Mouse (Mus musculus): ENCODE results near the gene Olfr463. TPM values are rescaled to one million over a fixed set of nuclear protein-coding genes. Genes with fewer than 3 reads are reported as not detected.

Olfr463 gene
- polyA plus RNA-seq (2016; fragmentation: Nextera tagmentation; extraction: Ambion mirVana) = not detected in 2 replicates

DNA sequence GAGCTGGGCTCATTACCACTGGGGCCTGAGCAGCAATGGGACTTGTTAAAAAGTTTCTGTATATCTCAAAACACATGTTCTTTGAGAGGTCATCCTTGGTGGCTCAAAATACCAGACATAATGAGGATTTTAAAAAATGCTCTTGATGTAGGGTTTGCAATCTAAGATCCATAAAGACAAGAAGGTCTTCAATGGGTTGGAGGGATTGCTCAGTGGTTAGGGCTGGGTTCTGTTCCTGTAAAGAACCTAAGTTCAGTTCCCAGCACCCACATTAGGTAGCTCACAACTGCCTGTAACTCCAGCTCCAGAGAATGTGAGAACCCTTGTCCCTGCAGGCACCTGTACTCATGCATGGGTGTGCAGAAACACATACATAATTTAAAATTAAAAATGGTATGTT, at the start of gene Olfr463:
Gene Olfr463, minus strand, starts transcription at position 101 of the 400 bp plus-strand sequence.
- Histone ChIP-seq H3K36me3 (no peaks in the 10 kb centered on the region), H3K9me3 (no peaks in the 10 kb centered on the region), H3K4me3 (no peak within 1 kb of the TSS), H3K9ac (replicated peaks) (no peak within 1 kb of the TSS), H3K27ac (replicated peaks) (no peak within 1 kb of the TSS), H3K4me1 (no peaks in the 10 kb centered on the region), H3K27me3 (peaks cover 18% of the 10 kb centered on the region), H3K4me2 (replicated peaks) (no peak within 1 kb of the TSS)
- no peak for ATAC-seq (ENCODE audit: low FRiP score, low read depth)

DNA sequence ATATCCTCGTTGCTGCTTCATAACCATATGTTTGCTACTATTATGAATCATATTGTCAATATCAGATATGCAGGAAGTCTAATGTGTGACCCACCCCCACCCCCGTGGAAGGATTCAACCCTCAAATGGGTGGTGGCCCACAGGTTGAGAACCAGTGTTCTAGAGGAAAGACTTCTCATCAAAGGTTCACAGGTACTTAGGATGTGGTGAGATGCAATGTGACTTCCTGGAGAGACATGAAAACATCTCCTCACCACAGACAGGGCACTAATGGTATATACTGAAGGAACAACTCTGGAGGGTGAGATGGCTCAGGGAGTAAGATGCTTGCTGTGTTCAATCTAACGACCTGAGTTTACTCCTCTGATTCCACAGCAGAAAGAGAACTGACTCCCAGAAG, 38.3 kb upstream of the Olfr463 start:
- WGBS = 81% methylated on average over 3 of the region's 3 CpGs
- Histone ChIP-seq H3K4me2 (replicated peaks) (no peak overlapping the region), H3K9me3 (no peaks in the 10 kb centered on the region), H3K36me3 (no peaks in the 10 kb centered on the region), H3K27ac (replicated peaks) (no peak overlapping the region), H3K4me3 (no peak overlapping the region), H3K9ac (replicated peaks) (no peak overlapping the region), H3K4me1 (no peaks in the 10 kb centered on the region), H3K27me3 (no peaks in the 10 kb centered on the region)
- ATAC-seq (ENCODE audit: low FRiP score, low read depth) = no peak

DNA sequence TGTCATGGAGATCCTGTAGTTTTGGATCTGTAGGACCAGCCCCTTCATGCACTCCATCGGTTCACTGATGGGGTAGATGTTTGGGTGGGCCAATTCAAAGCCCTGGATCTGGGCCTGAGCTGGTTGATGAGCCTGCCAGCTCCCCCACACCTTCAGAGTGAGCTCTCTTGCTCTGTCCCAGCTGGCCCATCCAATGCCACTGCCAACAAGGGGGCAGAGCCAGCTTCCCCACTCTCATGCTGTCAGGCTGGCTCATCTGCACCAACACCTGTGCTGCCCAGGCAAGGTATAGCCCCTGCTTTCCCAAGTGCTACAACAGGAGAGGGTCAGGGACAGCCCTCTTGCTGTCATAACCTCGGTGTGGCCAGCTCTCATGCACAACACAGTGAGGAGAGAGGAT, 36.5 kb upstream of the Olfr463 start:
- WGBS = 79% methylated on average over 2 of the region's 2 CpGs

DNA sequence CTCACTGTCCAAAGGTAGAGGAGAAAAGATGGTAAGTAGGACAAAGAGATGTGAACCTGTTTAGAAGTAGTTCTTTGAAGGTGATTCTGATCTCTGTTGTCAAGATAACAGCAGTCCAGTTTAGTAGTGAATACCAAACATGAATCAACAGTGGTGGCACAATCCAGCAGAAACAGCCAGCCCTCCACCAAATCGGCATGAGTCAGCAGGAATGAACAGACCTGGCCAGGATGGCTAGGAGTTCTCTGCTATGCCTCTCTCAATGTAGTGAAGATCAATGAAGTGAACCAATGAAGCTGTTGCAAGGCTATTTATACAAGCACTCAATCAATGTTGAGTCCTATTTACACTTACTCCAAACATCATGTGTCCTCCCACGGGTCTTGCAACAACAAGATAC, 33.2 kb upstream of the Olfr463 start:
- Histone ChIP-seq H3K4me2 (replicated peaks) (no peak overlapping the region), H3K4me1 (no peaks in the 10 kb centered on the region), H3K36me3 (no peaks in the 10 kb centered on the region), H3K27me3 (no peaks in the 10 kb centered on the region), H3K4me3 (no peak overlapping the region), H3K27ac (replicated peaks) (no peak overlapping the region), H3K9ac (replicated peaks) (no peak overlapping the region), H3K9me3 (no peaks in the 10 kb centered on the region)
- 93% methylated on average over 2 of the region's 2 CpGs for WGBS
- ATAC-seq (ENCODE audit: low FRiP score, low read depth) = no peak

More for the DNA sequence above, 36.5 kb upstream of the Olfr463 start:
- no peak overlapping the region for H3K4me3 ChIP-seq
- H3K4me2 ChIP-seq (replicated peaks) = no peak overlapping the region
- no peaks in the 10 kb centered on the region for H3K4me1 ChIP-seq
- no peaks in the 10 kb centered on the region for H3K27me3 ChIP-seq
- H3K27ac ChIP-seq (replicated peaks) = no peak overlapping the region
- no peaks in the 10 kb centered on the region for H3K36me3 ChIP-seq
- H3K9me3 ChIP-seq = no peaks in the 10 kb centered on the region
- no peak overlapping the region for H3K9ac ChIP-seq (replicated peaks)
- no peak for ATAC-seq (ENCODE audit: low FRiP score, low read depth)

DNA sequence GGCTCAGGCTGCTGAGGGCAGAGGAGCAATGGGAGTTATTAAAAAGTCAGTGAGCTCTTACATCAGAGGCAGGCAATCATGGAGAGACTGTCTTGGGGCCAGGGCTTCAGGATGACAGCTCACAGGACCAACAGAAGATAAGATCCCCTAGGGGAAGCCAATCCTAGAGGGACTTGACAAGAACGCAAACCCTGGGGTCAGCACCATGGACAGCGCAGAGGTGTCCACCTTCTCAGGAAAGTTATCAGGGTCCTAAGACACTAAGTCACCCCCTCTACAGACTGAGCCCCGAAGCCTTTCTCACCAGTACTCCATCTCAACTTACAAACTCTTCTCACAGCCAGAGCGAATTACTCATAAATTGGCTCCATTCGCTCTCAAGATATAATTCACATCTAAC, 23.8 kb upstream of the Olfr463 start, which contains the start of gene Olfr464:
Gene Olfr464, minus strand, starts transcription at position 2 of the 400 bp plus-strand sequence.
- no peak within 1 kb of the TSS for H3K4me3 ChIP-seq
- H3K27ac ChIP-seq (replicated peaks) = no peak within 1 kb of the TSS
- no peak within 1 kb of the TSS for H3K4me2 ChIP-seq (replicated peaks)
- H3K36me3 ChIP-seq = no peaks in the 10 kb centered on the region
- H3K4me1 ChIP-seq = no peaks in the 10 kb centered on the region
- no peak for ATAC-seq (ENCODE audit: low FRiP score, low read depth)
- H3K9ac ChIP-seq (replicated peaks) = no peak within 1 kb of the TSS
- 35% methylated on average over 5 of the region's 5 CpGs for WGBS
- H3K27me3 ChIP-seq = no peaks in the 10 kb centered on the region; the same call in 1 of the 2 replicates
- H3K9me3 ChIP-seq = 0 out of 2 replicates have a peak, but pooled peaks cover 2% of the 10 kb centered on the region

DNA sequence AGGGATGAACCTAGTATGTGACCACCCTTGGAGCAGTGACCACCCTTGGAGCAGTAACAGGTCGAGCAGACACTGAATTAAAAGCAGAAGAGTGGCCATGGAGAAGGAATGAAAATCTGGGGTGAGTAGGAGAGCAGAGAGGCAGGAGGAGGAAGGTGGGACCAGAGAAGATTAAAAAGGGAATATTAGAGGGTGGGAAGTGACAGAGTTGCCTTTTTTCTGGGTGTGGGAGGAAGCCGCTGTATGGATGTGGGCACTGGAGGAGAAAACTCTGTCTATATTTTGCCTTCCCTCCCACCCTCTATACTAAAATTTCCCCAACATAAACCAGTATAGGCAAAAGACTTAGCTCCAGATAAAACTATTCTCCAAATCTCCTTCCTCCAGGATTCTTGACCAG, 23.1 kb upstream of the Olfr463 start:
- H3K4me1 ChIP-seq = no peaks in the 10 kb centered on the region
- H3K9ac ChIP-seq (replicated peaks) = no peak overlapping the region
- no peak overlapping the region for H3K27ac ChIP-seq (replicated peaks)
- H3K4me3 ChIP-seq = no peak overlapping the region
- no peaks in the 10 kb centered on the region; the same call in 1 of the 2 replicates for H3K27me3 ChIP-seq
- no peak overlapping the region for H3K4me2 ChIP-seq (replicated peaks)
- no peaks in the 10 kb centered on the region for H3K36me3 ChIP-seq
- ATAC-seq (ENCODE audit: low FRiP score, low read depth) = no peak
- H3K9me3 ChIP-seq = 0 out of 2 replicates have a peak, but pooled peaks cover 2% of the 10 kb centered on the region
- WGBS = 68% methylated on average over 2 of the region's 2 CpGs

DNA sequence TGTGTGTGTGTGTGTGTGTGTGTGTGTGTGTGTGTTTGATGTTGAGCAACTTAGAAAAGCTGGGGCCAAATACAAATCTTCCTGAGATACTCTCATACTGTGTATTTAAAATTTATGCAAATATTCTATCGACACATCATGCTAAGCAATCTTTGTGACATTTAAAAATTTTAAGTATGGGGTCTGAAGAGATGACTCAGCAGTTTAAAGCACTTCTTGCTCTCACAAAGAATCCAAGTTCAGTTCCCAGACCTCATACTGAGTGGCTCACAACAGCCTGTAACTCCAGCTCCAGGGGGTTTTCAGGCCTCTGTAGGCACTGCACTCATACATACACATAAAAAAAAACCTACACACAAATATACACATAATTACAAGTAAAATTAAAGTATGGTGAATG, 18.8 kb upstream of the Olfr463 start:
- Histone ChIP-seq H3K4me3 (no peak overlapping the region), H3K36me3 (no peaks in the 10 kb centered on the region), H3K9ac (replicated peaks) (no peak overlapping the region), H3K27me3 (no peaks in the 10 kb centered on the region; the same call in 1 of the 2 replicates), H3K27ac (replicated peaks) (no peak overlapping the region), H3K4me1 (no peaks in the 10 kb centered on the region), H3K4me2 (replicated peaks) (no peak overlapping the region), H3K9me3 (no peaks in the 10 kb centered on the region)
- WGBS = 90% methylated on average over 1 of the region's 1 CpGs
- ATAC-seq (ENCODE audit: low FRiP score, low read depth) = no peak

DNA sequence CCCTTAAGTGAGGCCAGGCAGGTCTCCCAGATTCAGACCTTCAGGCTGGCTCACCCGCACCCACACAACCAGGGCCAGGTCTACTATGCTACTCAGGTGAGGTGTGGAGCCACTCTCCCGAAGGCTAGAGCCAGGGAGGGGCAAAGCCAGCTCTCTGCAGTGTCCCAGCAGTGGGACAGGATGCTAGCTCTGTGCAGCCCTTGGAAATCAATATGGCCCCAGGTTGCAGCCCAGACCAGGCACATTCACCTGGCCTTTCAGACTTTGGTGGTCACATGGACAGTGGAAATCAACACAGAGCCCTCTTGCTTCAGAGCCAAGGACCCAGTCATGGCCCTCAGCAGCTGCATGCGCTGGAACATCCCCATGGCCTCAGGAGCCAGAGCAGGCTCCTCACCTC, 7.1 kb upstream of the Olfr463 start:
- Histone ChIP-seq H3K9ac (replicated peaks) (no peak overlapping the region), H3K9me3 (no peaks in the 10 kb centered on the region), H3K4me2 (replicated peaks) (no peak overlapping the region), H3K36me3 (no peaks in the 10 kb centered on the region), H3K27ac (replicated peaks) (no peak overlapping the region), H3K4me1 (no peaks in the 10 kb centered on the region), H3K27me3 (0 out of 2 replicates have a peak, but pooled peaks cover 3% of the 10 kb centered on the region), H3K4me3 (no peak overlapping the region)
- no peak for ATAC-seq (ENCODE audit: low FRiP score, low read depth)
- WGBS = 81% methylated on average over 3 of the region's 3 CpGs

DNA sequence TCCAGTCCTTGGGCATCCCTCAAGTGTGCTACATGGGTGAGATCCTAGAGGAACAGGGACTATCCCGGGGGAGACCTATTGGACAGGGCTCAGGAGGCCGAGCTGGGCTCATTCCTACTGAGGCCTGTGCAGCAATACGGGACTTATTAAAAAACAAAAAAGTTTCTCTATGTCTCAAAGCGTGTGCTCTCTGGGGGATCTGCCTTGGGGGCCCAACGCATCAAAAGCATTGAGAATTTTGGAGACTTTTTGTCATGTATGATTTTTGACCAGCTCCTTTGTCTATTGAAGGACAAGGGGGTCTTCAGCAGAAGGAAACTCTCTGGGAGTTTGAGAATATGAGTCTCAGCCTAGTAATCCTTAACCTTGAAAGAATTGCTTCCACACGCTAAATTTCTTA, 5.0 kb downstream of the Olfr463 start, which contains the start of gene Olfr462:
Gene Olfr462, minus strand, starts transcription at position 101 of the 400 bp plus-strand sequence.
- H3K4me3 ChIP-seq = no peak within 1 kb of the TSS
- H3K4me2 ChIP-seq (replicated peaks) = no peak within 1 kb of the TSS
- 0 out of 2 replicates have a peak, but pooled peaks cover 5% of the 10 kb centered on the region for H3K27me3 ChIP-seq
- H3K9me3 ChIP-seq = no peaks in the 10 kb centered on the region
- 93% methylated on average over 6 of the region's 6 CpGs for WGBS
- no peaks in the 10 kb centered on the region for H3K4me1 ChIP-seq
- no peak within 1 kb of the TSS for H3K9ac ChIP-seq (replicated peaks)
- H3K27ac ChIP-seq (replicated peaks) = no peak within 1 kb of the TSS
- H3K36me3 ChIP-seq = no peaks in the 10 kb centered on the region
- no peak for ATAC-seq (ENCODE audit: low FRiP score, low read depth)

DNA sequence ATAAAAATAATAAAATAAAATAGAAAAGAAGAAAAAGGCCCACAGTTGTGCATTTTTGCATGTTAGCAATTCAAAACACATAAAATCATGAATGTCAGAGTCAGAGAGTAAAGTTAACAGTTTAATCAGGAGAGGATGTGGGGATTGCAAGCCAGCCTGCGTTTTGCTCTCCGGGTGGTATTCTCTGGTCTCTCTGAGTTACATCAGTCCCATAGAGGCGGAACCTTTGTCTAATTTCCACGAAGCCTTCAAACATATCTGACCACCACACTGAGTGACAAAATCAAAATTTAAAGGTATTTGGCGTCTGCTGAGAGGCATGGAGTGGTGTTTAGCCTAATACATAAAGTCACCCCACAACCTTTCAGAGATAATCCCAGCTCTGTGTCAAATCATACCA, 12.3 kb downstream of the Olfr463 start:
- Histone ChIP-seq H3K4me2 (replicated peaks) (no peak overlapping the region), H3K4me3 (no peak overlapping the region), H3K27ac (replicated peaks) (no peak overlapping the region), H3K4me1 (no peaks in the 10 kb centered on the region), H3K27me3 (no peaks in the 10 kb centered on the region), H3K9me3 (no peaks in the 10 kb centered on the region), H3K9ac (replicated peaks) (no peak overlapping the region), H3K36me3 (no peaks in the 10 kb centered on the region)
- ATAC-seq (ENCODE audit: low FRiP score, low read depth) = no peak
- 82% methylated on average over 5 of the region's 5 CpGs for WGBS

DNA sequence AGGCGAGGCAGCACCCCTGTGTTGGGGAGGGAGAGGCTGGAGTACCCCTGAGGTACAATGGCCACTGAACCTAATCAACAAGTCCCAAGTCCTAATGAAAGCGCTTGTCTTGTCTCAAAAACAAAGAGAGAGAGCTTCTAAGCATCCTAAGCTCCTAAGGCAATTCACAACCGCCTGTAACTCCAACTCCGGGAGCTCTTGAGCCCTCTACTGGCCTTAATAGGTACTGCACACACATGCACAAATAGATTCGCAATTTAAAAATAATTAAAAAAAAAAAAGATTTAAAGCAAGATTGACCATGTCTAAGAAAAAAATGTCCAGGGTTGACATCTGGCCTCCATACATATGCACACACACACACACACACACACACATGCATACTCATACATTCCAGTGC, 13.7 kb downstream of the Olfr463 start:
- no peaks in the 10 kb centered on the region for H3K36me3 ChIP-seq
- no peak overlapping the region for H3K27ac ChIP-seq (replicated peaks)
- H3K4me1 ChIP-seq = no peaks in the 10 kb centered on the region
- no peak overlapping the region for H3K9ac ChIP-seq (replicated peaks)
- no peak overlapping the region for H3K4me3 ChIP-seq
- no peak for ATAC-seq (ENCODE audit: low FRiP score, low read depth)
- H3K9me3 ChIP-seq = no peaks in the 10 kb centered on the region
- no peak overlapping the region for H3K4me2 ChIP-seq (replicated peaks)
- no peaks in the 10 kb centered on the region for H3K27me3 ChIP-seq
- 38% methylated on average over 5 of the region's 5 CpGs for WGBS

DNA sequence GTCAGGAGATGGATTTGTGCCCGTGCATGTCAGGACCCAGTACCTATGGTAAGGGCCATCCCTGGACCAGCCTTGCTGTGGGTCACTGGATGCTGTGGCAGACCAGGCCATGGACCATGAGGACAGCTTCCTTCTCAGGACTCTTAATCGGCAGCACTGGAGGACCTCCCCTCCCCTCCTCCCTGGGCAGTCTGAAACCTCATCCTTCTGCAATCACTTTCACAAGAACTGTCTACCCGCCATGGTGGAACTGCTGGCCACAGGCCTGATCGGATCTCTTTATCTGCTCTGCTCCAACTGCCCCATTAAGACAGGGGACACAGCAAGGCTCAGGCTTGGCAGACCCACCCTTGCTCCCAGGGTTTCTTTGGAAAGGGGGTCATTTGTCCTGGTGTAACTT, 15.5 kb downstream of the Olfr463 start:
- WGBS = 78% methylated on average over 4 of the region's 4 CpGs
- Histone ChIP-seq H3K36me3 (no peaks in the 10 kb centered on the region), H3K4me1 (no peaks in the 10 kb centered on the region), H3K27ac (replicated peaks) (no peak overlapping the region), H3K27me3 (no peaks in the 10 kb centered on the region), H3K4me2 (replicated peaks) (no peak overlapping the region), H3K9me3 (no peaks in the 10 kb centered on the region), H3K9ac (replicated peaks) (no peak overlapping the region), H3K4me3 (no peak overlapping the region)
- ATAC-seq (ENCODE audit: low FRiP score, low read depth) = no peak

DNA sequence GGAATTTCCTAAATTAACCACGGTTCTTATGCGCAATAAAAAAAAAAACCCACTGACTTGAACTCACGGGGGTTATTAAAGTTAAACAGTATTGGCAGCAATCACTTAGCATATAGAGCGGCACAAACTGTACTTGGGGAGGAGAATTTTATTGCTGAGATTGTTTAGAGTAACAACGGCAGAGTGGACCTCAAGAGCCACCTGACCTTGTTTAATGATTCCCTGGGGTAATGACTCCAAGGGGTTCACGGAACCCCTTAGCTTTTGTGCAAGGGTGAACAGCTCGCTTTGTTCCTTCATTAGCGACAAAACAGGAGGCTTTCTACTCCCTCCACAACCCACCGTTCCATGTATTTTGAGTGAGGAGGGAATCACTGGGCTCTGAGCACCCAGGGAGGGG, 17.4 kb downstream of the Olfr463 start:
- 81% methylated on average over 9 of the region's 9 CpGs for WGBS
- no peak overlapping the region for H3K4me2 ChIP-seq (replicated peaks)
- no peaks in the 10 kb centered on the region for H3K9me3 ChIP-seq
- no peak overlapping the region for H3K27ac ChIP-seq (replicated peaks)
- no peaks in the 10 kb centered on the region for H3K36me3 ChIP-seq
- no peak overlapping the region for H3K4me3 ChIP-seq
- H3K4me1 ChIP-seq = no peaks in the 10 kb centered on the region
- H3K9ac ChIP-seq (replicated peaks) = no peak overlapping the region
- no peaks in the 10 kb centered on the region for H3K27me3 ChIP-seq
- no peak for ATAC-seq (ENCODE audit: low FRiP score, low read depth)
